Mouse (Mus musculus) embryonic facial prominence, embryonic 12.5 days (tissue): ENCODE results near the gene Pnkd. TPM values are rescaled to one million over a fixed set of nuclear protein-coding genes. Genes with fewer than 3 reads are reported as not detected.

Experiments used
- ATAC-seq: fragments of 200-750 bp; cut with Nextera tagmentation; 2 replicates; pipeline ENCODE4 v1.8.0; 2017; ENCODE audit not compliant: insufficient number of reproducible peaks, insufficient read depth, low FRiP score, low TSS enrichment
- H3K27ac ChIP-seq: fragments of 300-500 bp; sonication (generic); 2 replicates; pipeline ENCODE4 v1.5.1; 2016; ENCODE audit warnings: mild to moderate bottlenecking
- H3K27me3 ChIP-seq: fragments of 300-500 bp; sonication (generic); 2 replicates; pipeline ENCODE4 v1.6.1; 2016; ENCODE audit warnings: mild to moderate bottlenecking, moderate library complexity
- H3K36me3 ChIP-seq: fragments of 300-500 bp; sonication (generic); 2 replicates; pipeline ENCODE4 v1.6.1; 2016; ENCODE audit warnings: mild to moderate bottlenecking
- H3K4me1 ChIP-seq: fragments of 300-500 bp; sonication (generic); 2 replicates; pipeline ENCODE4 v1.6.1; 2016
- H3K4me2 ChIP-seq: fragments of 300-500 bp; sonication (generic); replicated peaks from 2 replicates; pipeline ENCODE4 v1.6.1; 2016; ENCODE audit warnings: mild to moderate bottlenecking, moderate library complexity
- H3K4me3 ChIP-seq: fragments of 300-500 bp; sonication (generic); 2 replicates; pipeline ENCODE4 v1.5.1; 2016; ENCODE audit warnings: mild to moderate bottlenecking
- H3K9ac ChIP-seq: fragments of 300-500 bp; sonication (generic); 2 replicates; pipeline ENCODE4 v1.6.1; 2016; ENCODE audit warnings: mild to moderate bottlenecking, moderate library complexity
- H3K9me3 ChIP-seq: fragments of 300-500 bp; sonication (generic); 2 replicates; pipeline ENCODE4 v1.6.1; 2016; ENCODE audit warnings: mild to moderate bottlenecking, moderate library complexity
- WGBS: fragments of 180-500 bp; shearing (Covaris S2); methylation state at CpG from one replicate; pipeline ENCODE4 v1.1.7; 2016; 5-methylcytosine and 5-hydroxymethylcytosine counted together
- polyA plus RNA-seq: library from polyadenylated mRNA; unstranded; fragments of >200 nt; fragmentation: Nextera tagmentation; extraction: Ambion mirVana; gene quantifications from 2 replicates; pipeline ENCODE4 v1.2.1, GENCODE M21; 2016

Gene Pnkd
- polyA plus RNA-seq, 1 experiment from 2014 or later: 106 TPM

- peak overlapping the region; percentile 51 for H3K4me2 ChIP-seq
- peaks cover 24% of the 10 kb centered on the region for H3K4me1 ChIP-seq
- H3K27ac ChIP-seq: peak overlapping the region; percentile 98
- H3K4me3 ChIP-seq: peak overlapping the region; percentile 44
- under 1% methylated on average over 26 of the region's 26 CpGs for WGBS
- no peaks in the 10 kb centered on the region for H3K36me3 ChIP-seq
- H3K27me3 ChIP-seq: no peaks in the 10 kb centered on the region
- peak; percentile 94 for ATAC-seq
- peak overlapping the region; percentile 51 for H3K9ac ChIP-seq
- H3K9me3 ChIP-seq: no peaks in the 10 kb centered on the region
These were observed 102.1 kb downstream of the Pnkd start for GRCm38 (mm10) chr1:74386714-74387385.

DNA sequence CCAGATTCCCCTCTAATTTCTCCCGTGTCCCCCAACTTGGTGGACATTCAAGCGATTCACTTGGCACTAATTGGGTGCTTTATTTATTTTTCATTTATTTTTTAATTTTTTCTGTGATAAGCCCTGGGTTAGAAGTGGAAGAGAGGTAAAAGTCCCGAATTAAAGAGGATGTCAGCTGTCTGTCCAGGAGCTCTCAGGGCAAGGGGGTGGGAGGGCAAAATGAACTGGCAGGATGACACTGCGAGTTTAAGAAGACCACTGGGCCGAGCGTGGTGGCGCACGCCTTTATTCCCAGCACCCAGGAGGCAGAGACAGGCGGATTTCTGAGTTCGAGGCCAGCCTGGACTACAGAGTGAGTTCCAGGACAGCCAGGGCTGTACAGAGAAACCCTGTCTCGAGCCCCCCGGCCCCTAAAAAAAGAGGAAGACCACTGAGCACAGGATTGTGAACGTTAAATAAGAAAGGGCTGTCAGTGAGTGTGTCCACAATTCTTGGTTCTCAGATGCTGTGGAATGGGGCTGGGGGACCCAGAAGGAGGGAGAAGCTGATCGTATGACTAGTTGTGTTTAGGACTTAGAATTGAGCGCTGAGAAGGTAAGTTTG lies 102.8 kb downstream of the Pnkd start:
- Histone ChIP-seq H3K36me3 (no peaks in the 10 kb centered on the region), H3K9me3 (no peaks in the 10 kb centered on the region), H3K27ac (peak overlapping the region; percentile 98), H3K4me3 (peak overlapping the region; percentile 44), H3K27me3 (no peaks in the 10 kb centered on the region), H3K4me2 (peak overlapping the region; percentile 51), H3K9ac (peak overlapping the region; percentile 51; the same call in 1 of the 2 replicates), H3K4me1 (peaks cover 24% of the 10 kb centered on the region)
- ATAC-seq: no peak
- 55% methylated on average over 15 of the region's 15 CpGs for WGBS

DNA sequence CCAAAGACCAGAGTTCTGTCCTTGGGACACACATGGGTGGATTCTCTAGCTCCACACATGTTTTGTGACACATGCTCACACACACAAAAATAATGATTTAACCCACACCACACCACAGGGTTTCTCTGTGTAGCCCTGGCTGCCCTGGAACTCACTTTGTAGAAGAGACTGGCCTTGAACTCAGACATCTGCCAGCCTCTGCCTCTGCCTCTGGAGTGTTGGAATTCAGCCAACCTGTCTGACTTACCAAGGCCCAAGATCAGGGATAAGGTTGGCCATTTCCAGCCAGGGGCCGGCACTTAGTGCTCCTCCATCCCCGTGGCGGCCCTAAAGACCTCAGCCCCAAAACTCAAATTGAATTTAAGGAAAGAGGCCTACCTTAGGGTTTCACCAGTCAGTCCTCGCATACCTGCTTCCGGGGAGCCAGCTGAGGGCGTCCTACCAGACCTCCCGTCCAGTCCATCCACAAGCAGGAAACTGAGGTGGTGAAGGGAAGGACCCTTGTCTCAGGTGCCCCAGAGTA lies 103.7 kb downstream of the Pnkd start:
- no peak overlapping the region for H3K4me3 ChIP-seq
- H3K9me3 ChIP-seq: no peaks in the 10 kb centered on the region
- H3K4me1 ChIP-seq: peaks cover 34% of the 10 kb centered on the region
- no peak overlapping the region for H3K4me2 ChIP-seq
- no peaks in the 10 kb centered on the region for H3K27me3 ChIP-seq
- no peak for ATAC-seq
- no peak overlapping the region for H3K9ac ChIP-seq
- H3K27ac ChIP-seq: peak overlapping the region; percentile 98; the same call in 1 of the 2 replicates
- 71% methylated on average over 7 of the region's 7 CpGs for WGBS
- H3K36me3 ChIP-seq: peaks cover 2% of the 10 kb centered on the region

GRCm38 (mm10) chr1:74389831-74390286 lies 105.1 kb downstream of the Pnkd start:
- H3K36me3 ChIP-seq: peaks cover 16% of the 10 kb centered on the region
- peak overlapping the region; percentile 41; the same call in 1 of the 2 replicates for H3K9ac ChIP-seq
- no peak for ATAC-seq
- no peaks in the 10 kb centered on the region for H3K27me3 ChIP-seq
- H3K4me1 ChIP-seq: peaks cover 39% of the 10 kb centered on the region
- H3K4me3 ChIP-seq: peak overlapping the region; percentile 80
- 3% methylated on average over 29 of the region's 29 CpGs for WGBS
- H3K9me3 ChIP-seq: no peaks in the 10 kb centered on the region
- peak overlapping the region; percentile 93 for H3K4me2 ChIP-seq
- H3K27ac ChIP-seq: peak overlapping the region; percentile 98

GRCm38 (mm10) chr1:74390287-74390906 lies 105.7 kb downstream of the Pnkd start:
- WGBS: 6% methylated on average over 21 of the region's 21 CpGs
- Histone ChIP-seq H3K9ac (peak overlapping the region; percentile 41; the same call in 1 of the 2 replicates), H3K27me3 (no peaks in the 10 kb centered on the region), H3K4me2 (peak overlapping the region; percentile 93), H3K9me3 (no peaks in the 10 kb centered on the region), H3K27ac (peak overlapping the region; percentile 98), H3K4me3 (peak overlapping the region; percentile 80), H3K36me3 (peaks cover 22% of the 10 kb centered on the region), H3K4me1 (peaks cover 39% of the 10 kb centered on the region)
- ATAC-seq: no peak

- Histone ChIP-seq H3K4me3 (peak within 1 kb of the TSS; percentile 80), H3K4me2 (peak within 1 kb of the TSS; percentile 93), H3K27me3 (no peaks in the 10 kb centered on the region), H3K9ac (peak within 1 kb of the TSS; percentile 97), H3K4me1 (peaks cover 39% of the 10 kb centered on the region), H3K36me3 (peaks cover 22% of the 10 kb centered on the region), H3K27ac (peak within 1 kb of the TSS; percentile 98), H3K9me3 (no peaks in the 10 kb centered on the region)
- 2% methylated on average over 51 of the region's 51 CpGs for WGBS
- ATAC-seq: peak; percentile 39
These were observed 106.4 kb downstream of the Pnkd start, which contains the start of gene Ctdsp1 for GRCm38 (mm10) chr1:74390924-74391748. Gene Ctdsp1, plus strand, starts transcription at chr1:74391509.

DNA sequence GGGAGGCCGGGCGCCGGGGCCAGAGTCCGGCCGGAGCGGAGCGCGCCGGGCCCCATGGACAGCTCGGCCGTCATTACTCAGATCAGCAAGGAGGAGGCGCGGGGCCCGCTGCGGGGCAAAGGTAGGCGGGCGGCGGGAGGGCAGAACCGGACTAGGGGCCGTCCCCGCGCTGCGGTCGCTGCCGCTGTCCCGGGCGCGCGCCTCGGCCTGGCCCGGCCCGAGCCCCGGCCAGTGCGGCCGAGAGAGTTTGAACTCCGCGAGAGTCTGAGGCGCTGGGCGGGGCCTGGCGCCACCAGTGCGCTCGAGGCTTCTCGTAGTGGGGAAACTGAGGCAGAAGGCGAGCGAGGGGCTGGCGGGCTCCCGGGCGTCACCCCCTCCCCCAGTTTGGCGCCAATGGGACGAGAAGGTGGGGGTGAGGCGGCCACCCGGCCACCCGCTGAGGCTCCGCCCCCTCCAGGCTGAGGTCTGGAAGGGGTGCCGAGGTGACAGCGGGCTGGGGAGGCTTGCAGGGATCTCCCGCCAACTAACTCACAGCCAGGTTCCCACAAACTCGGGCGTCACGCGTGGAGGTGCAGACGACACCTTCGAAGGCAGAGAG lies 107.2 kb downstream of the Pnkd start:
- no peaks in the 10 kb centered on the region for H3K9me3 ChIP-seq
- peaks cover 22% of the 10 kb centered on the region for H3K36me3 ChIP-seq
- peak overlapping the region; percentile 80 for H3K4me3 ChIP-seq
- peaks cover 39% of the 10 kb centered on the region for H3K4me1 ChIP-seq
- peak overlapping the region; percentile 98 for H3K27ac ChIP-seq
- H3K9ac ChIP-seq: peak overlapping the region; percentile 97
- H3K27me3 ChIP-seq: no peaks in the 10 kb centered on the region
- ATAC-seq: peak; percentile 11; the same call in 1 of the 2 replicates
- H3K4me2 ChIP-seq: peak overlapping the region; percentile 93
- WGBS: under 1% methylated on average over 55 of the region's 63 CpGs

DNA sequence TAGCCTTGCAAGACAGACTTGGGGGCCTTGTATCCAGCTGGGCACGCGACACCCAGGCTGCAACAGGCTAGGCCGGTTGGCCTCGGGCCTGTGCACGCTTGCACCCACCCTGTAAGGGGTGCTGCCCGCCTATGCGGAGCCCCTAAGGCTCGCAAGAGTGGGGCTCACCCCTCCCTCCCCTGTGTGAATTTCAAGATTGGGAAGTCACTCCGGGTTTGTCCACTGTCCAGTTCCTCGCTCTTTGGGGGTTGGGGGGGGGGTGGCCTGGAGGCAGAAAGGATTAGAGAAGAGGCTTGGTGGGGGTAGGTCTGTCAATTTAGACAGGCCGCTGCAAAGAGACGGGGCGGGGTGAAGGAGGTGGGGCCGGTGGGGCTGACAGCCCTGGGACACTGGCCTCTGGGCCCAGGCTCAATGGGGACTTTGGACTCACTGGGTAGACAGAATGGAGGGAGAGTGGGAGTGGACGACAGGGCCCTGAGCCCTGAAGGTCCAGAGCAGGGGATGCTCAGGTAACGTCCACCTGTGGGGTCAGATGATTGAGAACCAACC lies 107.8 kb downstream of the Pnkd start:
- Histone ChIP-seq H3K4me2 (peak overlapping the region; percentile 93), H3K27ac (peak overlapping the region; percentile 98), H3K36me3 (peaks cover 22% of the 10 kb centered on the region), H3K9ac (peak overlapping the region; percentile 97), H3K9me3 (no peaks in the 10 kb centered on the region), H3K4me1 (peaks cover 37% of the 10 kb centered on the region), H3K4me3 (peak overlapping the region; percentile 80), H3K27me3 (no peaks in the 10 kb centered on the region)
- 2% methylated on average over 16 of the region's 16 CpGs for WGBS
- ATAC-seq: peak; percentile 1; the same call in 1 of the 2 replicates

DNA sequence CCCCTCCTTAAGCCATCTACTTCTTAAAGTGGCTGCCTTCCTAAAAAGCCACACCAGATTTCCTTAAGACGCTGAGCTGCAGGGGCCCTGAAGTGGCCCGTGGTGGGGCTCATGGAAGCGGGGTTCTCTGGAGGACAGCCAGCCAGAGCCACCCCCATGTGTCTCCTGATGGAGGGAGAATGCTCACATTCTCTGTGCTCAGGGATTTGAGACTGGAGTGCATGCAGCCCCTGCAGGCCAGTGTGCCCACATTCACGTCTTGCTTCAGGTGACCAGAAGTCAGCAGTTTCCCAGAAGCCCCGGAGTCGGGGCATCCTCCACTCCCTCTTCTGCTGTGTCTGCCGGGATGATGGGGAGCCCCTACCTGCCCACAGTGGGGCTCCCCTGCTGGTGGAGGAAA lies 108.3 kb downstream of the Pnkd start:
- WGBS: 41% methylated on average over 7 of the region's 7 CpGs
- Histone ChIP-seq H3K4me3 (peak overlapping the region; percentile 80), H3K4me2 (peak overlapping the region; percentile 93), H3K27me3 (no peaks in the 10 kb centered on the region), H3K27ac (peak overlapping the region; percentile 98), H3K36me3 (peaks cover 22% of the 10 kb centered on the region), H3K9me3 (no peaks in the 10 kb centered on the region), H3K4me1 (peaks cover 32% of the 10 kb centered on the region), H3K9ac (peak overlapping the region; percentile 97)
- no peak for ATAC-seq

DNA sequence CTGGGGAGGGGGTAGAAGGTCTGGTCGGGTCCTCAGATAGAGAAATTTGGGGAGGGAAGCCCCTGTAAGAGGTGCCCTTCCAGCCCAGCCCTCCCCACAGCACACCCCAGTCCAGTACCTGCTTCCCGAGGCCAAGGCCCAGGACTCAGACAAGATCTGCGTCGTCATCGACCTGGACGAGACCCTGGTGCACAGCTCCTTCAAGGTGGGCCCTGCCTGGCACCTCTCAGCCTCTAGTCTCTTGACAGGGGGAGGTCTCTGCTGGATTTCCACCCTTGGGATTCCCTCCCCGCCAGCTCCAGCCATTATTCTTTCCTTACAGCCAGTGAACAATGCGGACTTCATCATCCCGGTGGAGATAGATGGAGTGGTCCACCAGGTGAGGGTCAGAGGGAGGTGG lies 109.0 kb downstream of the Pnkd start:
- Histone ChIP-seq H3K36me3 (peaks cover 22% of the 10 kb centered on the region), H3K27me3 (no peaks in the 10 kb centered on the region), H3K4me2 (no peak overlapping the region), H3K27ac (no peak overlapping the region), H3K9me3 (no peaks in the 10 kb centered on the region), H3K4me1 (peaks cover 32% of the 10 kb centered on the region), H3K4me3 (no peak overlapping the region), H3K9ac (no peak overlapping the region; the same call in 1 of the 2 replicates)
- no peak for ATAC-seq
- WGBS: 91% methylated on average over 9 of the region's 9 CpGs
